Mouse (Mus musculus) CH12.LX (cell line): ENCODE data around the gene Pcyt2. TPM values are rescaled to one million over a fixed set of nuclear protein-coding genes. Genes with fewer than 3 reads are reported as not detected.

ENCODE experiments used
- DNase-seq: peaks from one replicate; pipeline ENCODE4 v3.0.0-alpha.2; 2013; ENCODE audit errors: extremely low read depth
- H3K27ac ChIP-seq: 2 replicates; pipeline ENCODE4 v1.5.1; 2012; ENCODE audit warnings: low read depth, mild to moderate bottlenecking, control low read depth, moderate library complexity; ENCODE audit not compliant: insufficient read depth
- H3K27me3 ChIP-seq: replicated peaks from 2 replicates; pipeline ENCODE3; 2012; ENCODE audit warnings: inconsistent platforms
- H3K36me3 ChIP-seq, 2 experiments: replicated peaks in 1 of 2; 2 replicates each; pipeline versions ENCODE3 to v1.6.1; 2012; ENCODE audit warnings: inconsistent platforms in 1 of 2, low read length in 1 of 2, mild to moderate bottlenecking in 1 of 2, mixed read lengths in 1 of 2, moderate library complexity in 1 of 2; ENCODE audit not compliant: control insufficient read depth in 1 of 2, insufficient read depth in 1 of 2
- H3K4me1 ChIP-seq, 2 experiments: 2 replicates each; pipeline ENCODE4 v1.6.1; 2012; ENCODE audit warnings: inconsistent platforms in 1 of 2, moderate library complexity in 1 of 2; ENCODE audit not compliant: insufficient read depth in 2 of 2, control insufficient read depth in 1 of 2
- H3K4me2 ChIP-seq: 2 replicates; pipeline ENCODE4 v1.6.1; 2012; ENCODE audit warnings: low read depth, mild to moderate bottlenecking, control low read depth; ENCODE audit not compliant: poor library complexity, insufficient read depth, severe bottlenecking
- H3K4me3 ChIP-seq, 3 experiments: fragments of 150-350 bp in 1 of 3; sonication (generic) in 1 of 3; replicated peaks in 1 of 3; 2 replicates each; pipeline versions ENCODE3 to v1.5.1; 2011 to 2012; ENCODE audit warnings: low read depth in 2 of 3, low read length in 2 of 3, mild to moderate bottlenecking in 2 of 3, moderate library complexity in 2 of 3, control low read depth in 1 of 3, improper control_type of control experiment in 1 of 3, inconsistent platforms in 1 of 3, mixed read lengths in 1 of 3; ENCODE audit not compliant: poor library complexity in 1 of 3
- H3K79me2 ChIP-seq: replicated peaks from 2 replicates; pipeline ENCODE4 v1.6.1; 2012; ENCODE audit warnings: mild to moderate bottlenecking, moderate library complexity; ENCODE audit not compliant: control insufficient read depth, poor library complexity, insufficient read depth, severe bottlenecking; ENCODE audit errors: extremely low read depth
- H3K9ac ChIP-seq: 2 replicates; pipeline ENCODE4 v1.6.1; 2012; ENCODE audit warnings: low read depth, mild to moderate bottlenecking, control low read depth, moderate library complexity; ENCODE audit not compliant: insufficient read depth
- H3K9me3 ChIP-seq: replicated peaks from 2 replicates; pipeline ENCODE3; 2012; ENCODE audit warnings: low read length, inconsistent platforms, mixed read lengths
- BHLHE40 ChIP-seq: IDR thresholded peaks from 2 replicates; pipeline ENCODE4 v1.6.1; 2011; ENCODE audit warnings: mild to moderate bottlenecking, low read depth, low read length, improper control_type of control experiment
- CHD1 ChIP-seq: IDR thresholded peaks from 2 replicates; pipeline ENCODE4 v1.6.1; 2012; ENCODE audit warnings: low read depth, low read length, improper control_type of control experiment, inconsistent platforms
- CHD2 ChIP-seq: IDR thresholded peaks from 2 replicates; pipeline ENCODE4 v1.6.1; 2011; ENCODE audit warnings: low read length, improper control_type of control experiment
- CTCF ChIP-seq, 2 experiments: IDR thresholded peaks in 1 of 2; conservative IDR thresholded peaks in 1 of 2; 2 replicates each; pipeline ENCODE4 v1.5.1; 2011 to 2012; ENCODE audit warnings: low read depth in 2 of 2, low read length in 2 of 2, improper control_type of control experiment in 1 of 2, inconsistent platforms in 1 of 2, mild to moderate bottlenecking in 1 of 2, moderate library complexity in 1 of 2
- E2F4 ChIP-seq: IDR thresholded peaks from 2 replicates; pipeline ENCODE4 v1.6.1; 2011; ENCODE audit warnings: low read depth, low read length, improper control_type of control experiment; ENCODE audit not compliant: insufficient replicate concordance
- ELF1 ChIP-seq: IDR thresholded peaks from 2 replicates; pipeline ENCODE4 v1.6.1; 2014; ENCODE audit warnings: low read depth, mild to moderate bottlenecking, inconsistent platforms, low read length, improper control_type of control experiment
- EP300 ChIP-seq: IDR thresholded peaks from 2 replicates; pipeline ENCODE4 v1.6.1; 2011; ENCODE audit warnings: low read length, improper control_type of control experiment
- ETS1 ChIP-seq: conservative IDR thresholded peaks from 2 replicates; pipeline ENCODE4 v1.6.1; 2012; ENCODE audit warnings: low read depth, mild to moderate bottlenecking, inconsistent platforms, low read length, improper control_type of control experiment, moderate library complexity
- GABPA ChIP-seq: IDR thresholded peaks from 2 replicates; pipeline ENCODE4 v1.6.1; 2012; ENCODE audit warnings: low read depth, low read length, improper control_type of control experiment, inconsistent platforms; ENCODE audit not compliant: insufficient replicate concordance
- HCFC1 ChIP-seq: IDR thresholded peaks from 2 replicates; pipeline ENCODE4 v1.6.1; 2012; ENCODE audit warnings: low read depth, mild to moderate bottlenecking, inconsistent platforms, low read length, improper control_type of control experiment
- IRF4 ChIP-seq: IDR thresholded peaks from 2 replicates; pipeline ENCODE4 v1.6.1; 2014; ENCODE audit warnings: low read depth, mild to moderate bottlenecking, inconsistent platforms, low read length, improper control_type of control experiment
- JUN ChIP-seq: IDR thresholded peaks from 2 replicates; pipeline ENCODE4 v1.6.1; 2011; ENCODE audit warnings: low read depth, mild to moderate bottlenecking, low read length, improper control_type of control experiment, moderate library complexity; ENCODE audit not compliant: insufficient read depth
- JUND ChIP-seq: conservative IDR thresholded peaks from 2 replicates; pipeline ENCODE4 v1.6.1; 2011; ENCODE audit warnings: low read depth, low read length, improper control_type of control experiment
- KAT2A ChIP-seq: IDR thresholded peaks from 2 replicates; pipeline ENCODE4 v1.6.1; 2012; ENCODE audit warnings: low read length, improper control_type of control experiment, inconsistent platforms; ENCODE audit not compliant: insufficient replicate concordance
- MAFK ChIP-seq: IDR thresholded peaks from 2 replicates; pipeline ENCODE4 v1.6.1; 2011; ENCODE audit warnings: low read length, improper control_type of control experiment; ENCODE audit not compliant: insufficient replicate concordance
- MAX ChIP-seq: IDR thresholded peaks from 2 replicates; pipeline ENCODE4 v1.6.1; 2011; ENCODE audit warnings: low read length, improper control_type of control experiment
- MAZ ChIP-seq: IDR thresholded peaks from 2 replicates; pipeline ENCODE4 v1.6.1; 2012; ENCODE audit warnings: low read depth, mild to moderate bottlenecking, inconsistent platforms, low read length, improper control_type of control experiment, moderate library complexity
- MEF2A ChIP-seq: IDR thresholded peaks from 2 replicates; pipeline ENCODE4 v1.6.1; 2014; ENCODE audit warnings: low read depth, mild to moderate bottlenecking, inconsistent platforms, low read length, improper control_type of control experiment, borderline replicate concordance
- MXI1 ChIP-seq: IDR thresholded peaks from 2 replicates; pipeline ENCODE4 v1.6.1; 2011; ENCODE audit warnings: mild to moderate bottlenecking, low read depth, low read length, improper control_type of control experiment
- MYC ChIP-seq: IDR thresholded peaks from 2 replicates; pipeline ENCODE4 v1.6.1; 2011; ENCODE audit warnings: low read depth, mild to moderate bottlenecking, improper control_type of control experiment, low read length
- NELFE ChIP-seq: IDR thresholded peaks from 2 replicates; pipeline ENCODE4 v1.6.1; 2011; ENCODE audit warnings: low read depth, low read length, improper control_type of control experiment
- NRF1 ChIP-seq: IDR thresholded peaks from 2 replicates; pipeline ENCODE4 v1.6.1; 2014; ENCODE audit warnings: low read depth, mild to moderate bottlenecking, inconsistent platforms, low read length, improper control_type of control experiment, moderate library complexity
- PAX5 ChIP-seq: IDR thresholded peaks from 2 replicates; pipeline ENCODE4 v1.6.1; 2012; ENCODE audit warnings: low read length, inconsistent platforms, mixed read lengths
- POLR2A ChIP-seq: IDR thresholded peaks from 2 replicates; pipeline ENCODE4 v1.6.1; 2011; ENCODE audit warnings: low read depth, mild to moderate bottlenecking, improper control_type of control experiment, low read length
- POLR2AphosphoS2 ChIP-seq: IDR thresholded peaks from 2 replicates; pipeline ENCODE4 v1.6.1; 2011; ENCODE audit warnings: low read depth, low read length, improper control_type of control experiment
- RAD21 ChIP-seq: IDR thresholded peaks from 2 replicates; pipeline ENCODE4 v1.6.1; 2011; ENCODE audit warnings: low read depth, mild to moderate bottlenecking, low read length, improper control_type of control experiment, moderate library complexity
- RCOR1 ChIP-seq: conservative IDR thresholded peaks from 2 replicates; pipeline ENCODE4 v1.6.1; 2012; ENCODE audit warnings: low read depth, mild to moderate bottlenecking, inconsistent platforms, low read length, improper control_type of control experiment
- SIN3A ChIP-seq: IDR thresholded peaks from 2 replicates; pipeline ENCODE4 v1.6.1; 2012; ENCODE audit warnings: low read length, improper control_type of control experiment, inconsistent platforms
- SMC3 ChIP-seq: IDR thresholded peaks from 2 replicates; pipeline ENCODE4 v1.6.1; 2011; ENCODE audit warnings: low read depth, low read length, improper control_type of control experiment
- TBP ChIP-seq: conservative IDR thresholded peaks from 2 replicates; pipeline ENCODE4 v1.6.1; 2011; ENCODE audit warnings: low read depth, low read length, improper control_type of control experiment
- TCF12 ChIP-seq: IDR thresholded peaks from 2 replicates; pipeline ENCODE4 v1.6.1; 2014; ENCODE audit warnings: low read depth, mild to moderate bottlenecking, inconsistent platforms, low read length, improper control_type of control experiment
- UBTF ChIP-seq: IDR thresholded peaks from 2 replicates; pipeline ENCODE4 v1.6.1; 2012; ENCODE audit warnings: low read depth, mild to moderate bottlenecking, inconsistent platforms, low read length, improper control_type of control experiment, moderate library complexity
- USF2 ChIP-seq: conservative IDR thresholded peaks from 2 replicates; pipeline ENCODE4 v1.6.1; 2011; ENCODE audit warnings: low read depth, low read length, improper control_type of control experiment
- ZC3H11A ChIP-seq: IDR thresholded peaks from 2 replicates; pipeline ENCODE4 v1.6.1; 2012; ENCODE audit warnings: low read depth, mild to moderate bottlenecking, inconsistent platforms, low read length, improper control_type of control experiment
- ZKSCAN1 ChIP-seq: IDR thresholded peaks from 2 replicates; pipeline ENCODE4 v1.6.1; 2012; ENCODE audit warnings: low read depth, inconsistent platforms, low read length, improper control_type of control experiment, borderline replicate concordance
- ZMIZ1 ChIP-seq: IDR thresholded peaks from 2 replicates; pipeline ENCODE4 v1.6.1; 2012; ENCODE audit warnings: low read depth, mild to moderate bottlenecking, inconsistent platforms, low read length, improper control_type of control experiment
- ZNF384 ChIP-seq: IDR thresholded peaks from 2 replicates; pipeline ENCODE4 v1.6.1; 2012; ENCODE audit warnings: low read depth, low read length, improper control_type of control experiment, inconsistent platforms
- dilution Hi-C: fragments of 300-500 bp; cut with MboI; formaldehyde crosslinking; loops from 2 replicates; pipeline ENCODE4 v1.14.3; 2020; ENCODE audit warnings: low sequenced_read_pairs; ENCODE audit not compliant: extremely low pct_unique_long_range_greater_than_20kb, extremely low pct_ligation_motif_present
- in situ Hi-C: fragments of 300-500 bp; cut with MboI; formaldehyde crosslinking; loops from 3 replicates; pipeline ENCODE4 v1.14.3; 2019; ENCODE audit warnings: low sequenced_read_pairs, low pct_ligation_motif_present, low pct_unique_long_range_greater_than_20kb, mixed read lengths
- polyA plus RNA-seq: library from polyadenylated mRNA; unstranded; fragments of >175 nt; gene quantifications from 2 replicates; pipeline ENCODE4 v1.2.1, GENCODE M21; 2012; ENCODE audit warnings: low read depth; ENCODE audit not compliant: insufficient read length
- total RNA-seq, 2 experiments: library from RNA; depleted of rRNA; stranded (reverse); fragments of 300-350 nt in 1 of 2; fragments of >200 nt in 1 of 2; gene quantifications; 2 replicates each; pipeline ENCODE4 v1.2.3; 2012 to 2014

Gene Pcyt2
- total and polyA plus RNA-seq, 3 experiments = 154 to 166 (median 155) TPM

GRCm38 (mm10) chr11:120632559-120633519, 15.1 kb upstream of the Pcyt2 start:
- Histone ChIP-seq H3K4me1 (peaks cover 22 to 45% of the 10 kb centered on the region in 2 experiments), H3K27ac (peak overlapping the region; percentile 71), H3K9ac (peak overlapping the region; percentile 96), H3K4me2 (peak overlapping the region; percentile 87), H3K4me3 (peak overlapping the region; percentile 74 to 93 (median 83)), H3K79me2 (peaks cover 39% of the 10 kb centered on the region), H3K27me3 (no peaks in the 10 kb centered on the region), H3K9me3 (no peaks in the 10 kb centered on the region), H3K36me3 (peaks cover 11 to 28% of the 10 kb centered on the region in 2 experiments)
- dilution Hi-C loops (no loop called here), in situ Hi-C loops (no loop called here)
- DNase-seq = peak; percentile 72
- TF ChIP-seq KAT2A = no peak
- TF ChIP-seq POLR2AphosphoS2 = no peak
- no peak for TF ChIP-seq TBP
- TF ChIP-seq EP300 = no peak
- no peak for TF ChIP-seq BHLHE40
- no peak for TF ChIP-seq ZNF384
- no peak; the same call in 1 of the 2 replicates for TF ChIP-seq SMC3
- peak; percentile 44 for TF ChIP-seq HCFC1
- peak; percentile 48; the same call in 1 of the 2 replicates for TF ChIP-seq TCF12
- peak; percentile 58; the same call in 1 of the 2 replicates for TF ChIP-seq POLR2A
- TF ChIP-seq USF2 = no peak
- peak; percentile 78 for TF ChIP-seq MXI1
- peak; percentile 93 for TF ChIP-seq MAFK
- no peak for TF ChIP-seq ZC3H11A
- no peak for TF ChIP-seq RCOR1
- TF ChIP-seq MAZ = no peak
- no peak for TF ChIP-seq JUN
- peak; percentile 51; the same call in 1 of the 2 replicates for TF ChIP-seq MYC
- no peak for TF ChIP-seq NELFE
- peak; percentile 56; the same call in 1 of the 2 replicates for TF ChIP-seq MAX
- no peak for TF ChIP-seq CHD2
- no peak for TF ChIP-seq JUND
- TF ChIP-seq SIN3A = 0 out of 2 replicates have a peak, but pooled peaks have one; percentile 36
- no peak for TF ChIP-seq GABPA
- no peak for TF ChIP-seq PAX5
- no peak for TF ChIP-seq CHD1
- peak; percentile 51; the same call in 1 of the 2 replicates for TF ChIP-seq NRF1
- TF ChIP-seq CTCF (conservative IDR thresholded peaks at IDR 0.05 in 1 of 2, IDR thresholded peaks at IDR 0.05 in 1 of 2; ENCODE audit: low read depth in 2 of 2, low read length in 2 of 2) = peak in 1 of 2 experiments; percentile 14; a peak in 1 of 4 replicates
- TF ChIP-seq MEF2A = 0 out of 2 replicates have a peak, but pooled peaks have one; percentile 6
- TF ChIP-seq ZKSCAN1 = no peak
- TF ChIP-seq RAD21 = no peak
- no peak for TF ChIP-seq IRF4
- no peak for TF ChIP-seq E2F4
- peak; percentile 50; the same call in 1 of the 2 replicates for TF ChIP-seq ETS1
- no peak; the same call in 1 of the 2 replicates for TF ChIP-seq UBTF
- TF ChIP-seq ZMIZ1 = peak; percentile 2; the same call in 1 of the 2 replicates
- TF ChIP-seq ELF1 = no peak
